Mouse (Mus musculus): ENCODE data around the gene Ucp3.

GRCm38 (mm10) chr7:100493117-100493483, 20.3 kb downstream of the Ucp3 start, which contains the start of gene Ucp2:
- TF ChIP-seq POLR2A (IDR thresholded peaks at IDR 0.05; ENCODE audit: extremely low read depth, insufficient read depth, low read length) (peak; percentile 89), CTCF (IDR thresholded peaks at IDR 0.05; ENCODE audit: low read depth, low read length) (no peak)
